Mouse (Mus musculus): ENCODE measurements around the gene Arpp21.

DNA sequence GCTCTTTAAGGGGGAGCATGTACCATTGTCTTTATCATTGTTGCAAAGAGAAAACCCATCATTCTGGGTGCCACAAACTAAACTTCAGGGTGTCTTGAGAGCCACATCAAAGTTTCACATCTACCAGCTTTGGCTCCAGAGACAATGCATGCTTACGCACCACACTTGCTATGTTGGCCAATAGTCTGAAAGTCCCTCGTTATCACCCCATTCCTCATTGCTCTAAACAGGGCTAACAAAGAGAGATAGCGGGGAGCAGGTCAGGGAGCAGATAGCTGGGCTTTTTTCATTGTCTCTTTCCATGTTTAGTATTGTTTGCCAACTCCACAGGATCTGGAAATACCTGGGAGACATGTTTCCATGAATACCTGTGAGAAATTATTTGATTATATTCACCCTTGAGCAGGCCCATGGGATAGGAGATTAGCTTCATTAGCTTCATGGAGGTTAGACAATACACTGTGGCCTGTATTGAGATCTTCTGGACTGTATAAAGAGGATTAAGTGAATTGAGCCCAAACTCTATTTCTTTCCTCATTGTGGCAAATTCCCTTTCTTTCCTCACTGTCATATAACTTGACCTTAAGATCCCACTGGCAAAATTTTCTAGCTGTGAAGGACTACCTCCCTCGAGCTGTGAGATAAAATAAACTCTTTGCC lies 29.4 kb upstream of the Arpp21 start:
- TF ChIP-seq EP300 (IDR thresholded peaks at IDR 0.05; ENCODE audit: insufficient read depth, low read depth, low read length): no peak
- TF ChIP-seq CTCF (IDR thresholded peaks at IDR 0.05): no peak

Measured in heart, adult 2 months (tissue).